In genomic region chr1:57335200-57335599, GRCm38 (mm10) we compare ENCODE assay signal across 29 mouse cellular contexts.
"Had no signal": no experiment of that assay in that cellular context is flagged by ENCODE, and none has a peak within 500 bp of the region (broad histone marks: within the 10 kb centered on the region; RNA-seq: fewer than 3 reads in every experiment).

No protein-coding gene starts in this region.

- H3K27ac ChIP-seq: embryonic facial prominence, embryonic 10.5 days; embryonic facial prominence, embryonic 12.5 days; embryonic facial prominence, embryonic 13.5 days; embryonic facial prominence, embryonic 15.5 days; forebrain, embryonic 10.5 days; forebrain, embryonic 12.5 days; forebrain, embryonic 13.5 days; forebrain, embryonic 15.5 days; gastrocnemius, adult 2 months; heart, adult 2 months had no signal

- ATAC-seq: forebrain, embryonic 13.5 days; forebrain, embryonic 14.5 days; forebrain, embryonic 15.5 days; forebrain, embryonic 16.5 days; forebrain, postnatal 0 days had no signal

- H3K27me3 ChIP-seq: embryonic facial prominence, embryonic 12.5 days; embryonic facial prominence, embryonic 15.5 days; forebrain, embryonic 13.5 days; forebrain, embryonic 15.5 days had no signal

- H3K9me3 ChIP-seq: embryonic facial prominence, embryonic 10.5 days; embryonic facial prominence, embryonic 12.5 days; embryonic facial prominence, embryonic 13.5 days; embryonic facial prominence, embryonic 15.5 days; forebrain, embryonic 10.5 days; forebrain, embryonic 12.5 days; forebrain, embryonic 13.5 days; forebrain, embryonic 15.5 days had no signal

- H3K4me2 ChIP-seq: embryonic facial prominence, embryonic 12.5 days; embryonic facial prominence, embryonic 13.5 days; embryonic facial prominence, embryonic 15.5 days; forebrain, embryonic 12.5 days; forebrain, embryonic 13.5 days; forebrain, embryonic 15.5 days had no signal

- H3K9ac ChIP-seq: embryonic facial prominence, embryonic 12.5 days; embryonic facial prominence, embryonic 13.5 days; embryonic facial prominence, embryonic 15.5 days; forebrain, embryonic 12.5 days; forebrain, embryonic 13.5 days; forebrain, embryonic 15.5 days; forebrain, postnatal 0 days had no signal

- H3K36me3 ChIP-seq: embryonic facial prominence, embryonic 10.5 days; embryonic facial prominence, embryonic 12.5 days; embryonic facial prominence, embryonic 13.5 days; embryonic facial prominence, embryonic 15.5 days; forebrain, embryonic 10.5 days; forebrain, embryonic 12.5 days; forebrain, embryonic 15.5 days had no signal

- H3K4me1 ChIP-seq: embryonic facial prominence, embryonic 10.5 days; embryonic facial prominence, embryonic 12.5 days; embryonic facial prominence, embryonic 15.5 days had no signal

- DNase-seq: cerebellum, adult 2 months; cerebellum, adult 8-10 months; cerebellum, adult 9-10 months; cerebellum, adult 9-11 months; cerebellum, postnatal 10 days; cerebellum, postnatal 14 days; cerebellum, postnatal 25 days; cerebellum, postnatal 36 days; embryo, embryonic 11 days; forebrain, postnatal 0 days; gastrocnemius, adult 2 months; gastrocnemius, postnatal 10 days; gastrocnemius, postnatal 14 days; gastrocnemius, postnatal 25 days; gastrocnemius, postnatal 36 days; heart, adult 11 months; heart, adult 18-20 months; heart, adult 2 months had no signal

- H3K4me3 ChIP-seq: embryonic facial prominence, embryonic 10.5 days; embryonic facial prominence, embryonic 12.5 days; embryonic facial prominence, embryonic 13.5 days; embryonic facial prominence, embryonic 15.5 days; erythroblast, embryonic 14.5 days; forebrain, embryonic 10.5 days; forebrain, embryonic 12.5 days; forebrain, embryonic 13.5 days; forebrain, embryonic 15.5 days; gastrocnemius, adult 2 months; heart, adult 2 months had no signal
